Mouse (Mus musculus) megakaryocyte, embryonic 14.5 days (primary cell): ENCODE results near the gene Bhlhe23. TPM values are rescaled to one million over a fixed set of nuclear protein-coding genes. Genes with fewer than 3 reads are reported as not detected.

Experiments
- H3K27me3 ChIP-seq: replicated peaks from 2 replicates; pipeline ENCODE3; 2012; ENCODE audit warnings: inconsistent platforms
- H3K36me3 ChIP-seq: replicated peaks from 2 replicates; pipeline ENCODE3; 2012; ENCODE audit warnings: low read length, inconsistent platforms, mixed read lengths
- H3K4me1 ChIP-seq: 2 replicates; pipeline ENCODE4 v1.6.1; 2012; ENCODE audit warnings: inconsistent platforms
- H3K4me3 ChIP-seq: replicated peaks from 2 replicates; pipeline ENCODE3; 2012; ENCODE audit warnings: moderate library complexity, mild to moderate bottlenecking, inconsistent platforms
- H3K9me3 ChIP-seq: 2 replicates; pipeline ENCODE4 v1.6.1; 2012; ENCODE audit warnings: inconsistent platforms
- FLI1 ChIP-seq: IDR thresholded peaks from 2 replicates; pipeline ENCODE4 v1.6.1; 2012; ENCODE audit warnings: low read length, inconsistent platforms, mixed read lengths
- GATA1 ChIP-seq: IDR thresholded peaks from 3 replicates; pipeline ENCODE4 v1.6.1; 2012; ENCODE audit warnings: mixed read lengths, low read length, inconsistent platforms, borderline replicate concordance
- polyA plus RNA-seq: library from polyadenylated mRNA; stranded (reverse); fragments of >175 nt; gene quantifications from 2 replicates; pipeline ENCODE4 v1.2.3, GENCODE M21; 2012; ENCODE audit warnings: low replicate concordance; ENCODE audit not compliant: insufficient read depth

Gene Bhlhe23
- polyA plus RNA-seq, 1 experiment: not detected

- Histone ChIP-seq H3K9me3 (no peaks in the 10 kb centered on the region), H3K4me1 (no peaks in the 10 kb centered on the region), H3K36me3 (no peaks in the 10 kb centered on the region), H3K4me3 (no peak overlapping the region), H3K27me3 (peaks cover 64% of the 10 kb centered on the region)
- TF ChIP-seq FLI1: no peak
- TF ChIP-seq GATA1: no peak
These were observed 29.3 kb upstream of the Bhlhe23 start for GRCm38 (mm10) chr2:180805966-180806365.

GRCm38 (mm10) chr2:180796008-180796407, 19.3 kb upstream of the Bhlhe23 start:
- H3K4me3 ChIP-seq: no peak overlapping the region
- peaks cover 9% of the 10 kb centered on the region; the same call in 1 of the 2 replicates for H3K4me1 ChIP-seq
- no peaks in the 10 kb centered on the region for H3K36me3 ChIP-seq
- TF ChIP-seq FLI1 (no peak), GATA1 (no peak)
- peaks cover 67% of the 10 kb centered on the region for H3K27me3 ChIP-seq
- H3K9me3 ChIP-seq: no peaks in the 10 kb centered on the region

- H3K27me3 ChIP-seq: peaks cover 68% of the 10 kb centered on the region
- TF ChIP-seq GATA1: no peak
These were observed 18.9 kb upstream of the Bhlhe23 start for GRCm38 (mm10) chr2:180795597-180795996.

GRCm38 (mm10) chr2:180794422-180794821, 17.7 kb upstream of the Bhlhe23 start:
- peaks cover 74% of the 10 kb centered on the region for H3K27me3 ChIP-seq
- H3K4me1 ChIP-seq: peaks cover 9% of the 10 kb centered on the region; the same call in 1 of the 2 replicates
- no peak overlapping the region for H3K4me3 ChIP-seq
- H3K9me3 ChIP-seq: no peaks in the 10 kb centered on the region
- TF ChIP-seq FLI1: no peak
- no peak for TF ChIP-seq GATA1
- H3K36me3 ChIP-seq: no peaks in the 10 kb centered on the region

More at GRCm38 (mm10) chr2:180795597-180795996, 18.9 kb upstream of the Bhlhe23 start:
- H3K4me3 ChIP-seq: no peak overlapping the region
- H3K36me3 ChIP-seq: no peaks in the 10 kb centered on the region
- peaks cover 9% of the 10 kb centered on the region; the same call in 1 of the 2 replicates for H3K4me1 ChIP-seq
- H3K9me3 ChIP-seq: no peaks in the 10 kb centered on the region

- peaks cover 9% of the 10 kb centered on the region; the same call in 1 of the 2 replicates for H3K4me1 ChIP-seq
- H3K36me3 ChIP-seq: no peaks in the 10 kb centered on the region
- no peak for TF ChIP-seq GATA1
- no peak for TF ChIP-seq FLI1
- H3K9me3 ChIP-seq: no peaks in the 10 kb centered on the region
- peaks cover 75% of the 10 kb centered on the region for H3K27me3 ChIP-seq
- no peak overlapping the region for H3K4me3 ChIP-seq
These were observed 15.0 kb upstream of the Bhlhe23 start for GRCm38 (mm10) chr2:180791674-180792073.

GRCm38 (mm10) chr2:180788843-180789242, 12.1 kb upstream of the Bhlhe23 start:
- no peak overlapping the region for H3K4me3 ChIP-seq
- peaks cover 2% of the 10 kb centered on the region; the same call in 1 of the 2 replicates for H3K4me1 ChIP-seq
- peaks cover 71% of the 10 kb centered on the region for H3K27me3 ChIP-seq
- no peaks in the 10 kb centered on the region for H3K36me3 ChIP-seq
- H3K9me3 ChIP-seq: no peaks in the 10 kb centered on the region
- TF ChIP-seq FLI1: no peak
- no peak for TF ChIP-seq GATA1

- Histone ChIP-seq H3K4me3 (no peak overlapping the region), H3K9me3 (no peaks in the 10 kb centered on the region), H3K4me1 (no peaks in the 10 kb centered on the region), H3K36me3 (no peaks in the 10 kb centered on the region), H3K27me3 (peaks cover 70% of the 10 kb centered on the region)
- no peak for TF ChIP-seq GATA1
- no peak for TF ChIP-seq FLI1
These were observed 11.7 kb upstream of the Bhlhe23 start for GRCm38 (mm10) chr2:180788386-180788785.

GRCm38 (mm10) chr2:180787566-180788232, 11.0 kb upstream of the Bhlhe23 start:
- Histone ChIP-seq H3K9me3 (no peaks in the 10 kb centered on the region), H3K4me1 (no peaks in the 10 kb centered on the region), H3K4me3 (no peak overlapping the region), H3K27me3 (peaks cover 65% of the 10 kb centered on the region), H3K36me3 (no peaks in the 10 kb centered on the region)
- TF ChIP-seq GATA1 (no peak), FLI1 (no peak)

GRCm38 (mm10) chr2:180786732-180787131, 10.0 kb upstream of the Bhlhe23 start:
- peaks cover 61% of the 10 kb centered on the region for H3K27me3 ChIP-seq
- no peaks in the 10 kb centered on the region for H3K36me3 ChIP-seq
- no peaks in the 10 kb centered on the region for H3K4me1 ChIP-seq
- no peak overlapping the region for H3K4me3 ChIP-seq
- TF ChIP-seq GATA1 (no peak), FLI1 (no peak)
- no peaks in the 10 kb centered on the region for H3K9me3 ChIP-seq

- no peak for TF ChIP-seq FLI1
- TF ChIP-seq GATA1: no peak
- Histone ChIP-seq H3K4me3 (no peak overlapping the region), H3K36me3 (no peaks in the 10 kb centered on the region), H3K4me1 (peaks cover 4% of the 10 kb centered on the region; the same call in 1 of the 2 replicates), H3K27me3 (peaks cover 72% of the 10 kb centered on the region), H3K9me3 (no peaks in the 10 kb centered on the region)
These were observed 3.6 kb upstream of the Bhlhe23 start for GRCm38 (mm10) chr2:180780282-180780681.
